Mouse (Mus musculus): ENCODE measurements at regions not wholly inside any gene's neighbourhood (a gene's known extent, or its start where the extent isn't known, plus 50 kb on each side); places are given as distances from the start of the nearest gene placed in this dataset.

- ATAC-seq (replicated peaks; ENCODE audit: poor library complexity, severe bottlenecking), result no peak; the same call in 1 of the 2 replicates
Measured at GRCm38 (mm10) chr4:56492537-56493221, 247.2 kb upstream of the Gm26657 start.

- ATAC-seq (replicated peaks; ENCODE audit: poor library complexity, severe bottlenecking), result no peak
Measured at GRCm38 (mm10) chr4:56489361-56489760, 250.5 kb upstream of the Gm26657 start.

DNA sequence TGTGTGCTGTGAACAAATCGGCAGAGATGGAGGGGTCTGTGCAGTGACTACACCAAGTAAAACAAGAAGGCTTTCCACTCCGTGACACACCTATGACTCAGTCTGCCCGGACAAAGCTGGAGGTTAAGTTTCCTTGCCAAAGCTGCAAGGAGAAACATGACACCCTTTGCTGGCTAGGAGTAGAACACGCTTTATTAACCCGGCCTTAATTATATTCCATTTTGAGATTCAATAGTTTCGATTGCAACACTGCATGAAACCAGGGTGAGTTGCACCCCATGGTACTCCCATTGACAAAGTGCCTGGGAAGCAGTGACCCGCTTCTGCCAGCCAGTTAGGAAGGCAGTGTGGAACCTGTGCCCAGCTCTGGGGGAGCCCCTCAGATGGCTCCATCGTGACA, 256.2 kb upstream of the Gm26657 start:
- ATAC-seq (replicated peaks; ENCODE audit: poor library complexity, severe bottlenecking), result no peak

DNA sequence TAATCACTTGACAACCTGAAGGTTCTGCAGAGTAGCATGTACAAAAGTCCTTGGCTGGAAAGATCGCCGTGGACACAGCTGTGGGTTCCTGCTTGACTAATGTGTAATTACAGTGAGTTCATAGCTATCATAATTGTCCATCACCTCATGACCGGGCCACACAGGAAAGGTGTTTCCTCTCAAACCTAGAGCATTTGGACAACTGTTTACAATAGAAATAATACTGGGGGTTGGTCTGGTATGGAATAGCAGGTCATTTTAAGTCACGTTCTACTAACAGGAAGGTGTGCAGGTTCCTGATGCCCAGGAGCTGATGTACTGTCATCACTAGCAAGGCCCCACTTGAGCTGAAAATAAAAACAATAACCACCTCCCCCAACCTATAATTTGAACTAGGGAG, 283.1 kb upstream of the Gm26657 start:
- ATAC-seq (replicated peaks; ENCODE audit: poor library complexity, severe bottlenecking), result no peak

DNA sequence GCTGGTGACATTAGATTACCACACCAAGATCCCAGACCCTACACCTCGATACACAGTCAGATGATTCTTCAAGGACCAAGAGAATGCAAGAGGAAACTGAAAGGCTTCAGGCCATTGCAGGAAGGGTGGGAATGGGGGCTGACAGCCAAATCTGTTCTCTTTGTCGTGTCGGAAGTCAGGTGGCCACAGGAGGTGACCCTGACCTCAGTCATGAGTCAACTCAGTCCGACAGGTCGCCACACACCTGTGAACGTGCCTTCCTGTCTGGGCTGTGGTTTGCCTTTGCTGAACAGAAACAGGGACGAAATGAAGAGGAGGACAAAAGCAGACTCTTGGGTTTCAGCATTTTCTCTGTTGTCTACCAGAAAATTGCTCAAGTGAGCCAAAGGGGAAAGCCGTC, 318.3 kb upstream of the Gm26657 start:
- no peak for ATAC-seq (replicated peaks; ENCODE audit: poor library complexity, severe bottlenecking)

GRCm38 (mm10) chr4:56419122-56419913, 320.6 kb upstream of the Gm26657 start:
- no peak for ATAC-seq (replicated peaks; ENCODE audit: poor library complexity, severe bottlenecking)

- no peak for ATAC-seq (replicated peaks; ENCODE audit: poor library complexity, severe bottlenecking)
Measured at GRCm38 (mm10) chr4:56411024-56411636, 328.7 kb upstream of the Gm26657 start.

DNA sequence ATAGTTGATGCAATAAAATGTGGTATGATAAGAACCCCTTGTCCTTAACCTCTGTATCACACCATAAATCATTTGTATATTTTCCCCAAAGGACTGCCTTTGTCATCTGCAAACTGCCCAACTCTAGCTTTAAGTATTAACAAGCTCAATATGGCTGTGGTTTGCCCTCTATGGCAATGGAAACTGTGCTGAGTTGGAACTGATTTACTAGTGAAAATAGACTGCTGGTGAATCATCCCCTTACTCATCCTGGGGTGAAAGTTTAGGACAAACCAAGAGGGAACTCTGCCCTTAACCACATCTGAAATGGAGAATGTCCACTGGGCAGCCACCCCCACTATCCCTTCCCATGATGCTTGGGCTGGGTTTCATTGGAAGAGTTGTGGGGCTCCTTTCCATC, 346.1 kb upstream of the Gm26657 start:
- no peak for ATAC-seq (replicated peaks; ENCODE audit: poor library complexity, severe bottlenecking)

- ATAC-seq (replicated peaks; ENCODE audit: poor library complexity, severe bottlenecking), result no peak
Measured at GRCm38 (mm10) chr4:56387051-56387450, 352.8 kb upstream of the Gm26657 start.

DNA sequence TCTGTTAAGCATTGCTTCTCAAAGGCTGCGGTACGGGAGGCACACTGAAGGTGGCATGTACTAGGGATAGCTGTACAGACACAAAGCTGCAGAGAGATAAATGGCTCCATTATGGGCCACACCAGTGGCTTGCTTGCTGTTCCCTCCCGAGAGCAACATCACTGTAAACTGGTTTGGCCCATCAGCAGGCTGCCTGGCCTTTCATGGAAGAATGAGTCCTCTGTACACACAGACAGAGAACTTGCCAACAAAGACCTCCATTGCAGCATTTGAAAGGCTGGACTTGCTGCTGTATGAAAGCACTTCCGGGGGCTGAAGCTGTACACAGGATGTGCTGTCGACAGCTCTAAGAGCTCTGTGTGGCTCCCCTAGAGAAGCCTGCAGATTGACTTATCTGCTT, 364.1 kb upstream of the Gm26657 start:
- ATAC-seq (replicated peaks; ENCODE audit: poor library complexity, severe bottlenecking), result no peak

- no peak for ATAC-seq (replicated peaks; ENCODE audit: poor library complexity, severe bottlenecking)
Measured at GRCm38 (mm10) chr4:56374466-56374865, 365.4 kb upstream of the Gm26657 start.

- no peak for ATAC-seq (replicated peaks; ENCODE audit: poor library complexity, severe bottlenecking)
Measured at GRCm38 (mm10) chr4:56373746-56374145, 366.1 kb upstream of the Gm26657 start.

DNA sequence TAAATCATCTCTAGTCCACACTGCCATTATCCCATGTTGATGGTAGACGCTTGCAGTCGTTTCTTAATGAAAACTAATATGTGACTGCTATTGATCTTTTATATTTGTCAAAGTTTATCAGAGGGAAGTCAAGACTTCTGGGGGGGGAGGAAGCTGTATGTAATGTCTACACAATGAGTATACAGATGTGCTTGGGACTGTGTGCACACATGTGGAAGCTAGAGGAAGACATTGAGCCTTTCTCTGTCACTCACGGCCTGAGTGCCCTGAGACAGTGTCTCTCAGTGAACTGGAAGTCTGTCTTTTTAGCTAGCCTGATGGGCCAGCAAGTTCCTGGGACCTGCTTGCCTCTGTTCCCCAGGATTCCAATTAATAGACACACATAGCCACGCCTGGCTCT, 366.7 kb upstream of the Gm26657 start:
- no peak for ATAC-seq (replicated peaks; ENCODE audit: poor library complexity, severe bottlenecking)

GRCm38 (mm10) chr4:56372711-56373110, 367.2 kb upstream of the Gm26657 start:
- no peak for ATAC-seq (replicated peaks; ENCODE audit: poor library complexity, severe bottlenecking)

DNA sequence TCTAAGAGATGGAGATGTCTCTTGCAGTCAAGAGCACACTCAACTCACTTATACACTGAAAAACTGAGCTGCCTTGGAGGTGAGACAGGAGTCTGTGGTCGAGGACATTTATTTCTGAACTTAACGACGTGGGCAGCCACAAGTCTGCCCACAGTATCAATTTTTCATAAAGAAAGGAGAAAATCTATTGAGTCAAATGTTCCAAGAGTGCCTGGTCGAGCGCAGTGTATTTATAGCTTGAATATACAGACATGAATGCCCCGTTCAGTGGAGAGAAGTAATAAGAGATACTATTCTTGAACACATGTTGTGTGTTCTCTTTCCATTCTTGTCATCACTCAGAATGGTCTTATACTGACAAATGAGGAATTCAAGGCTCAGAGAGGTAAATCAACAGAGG, 375.3 kb upstream of the Gm26657 start:
- ATAC-seq (replicated peaks; ENCODE audit: poor library complexity, severe bottlenecking), result no peak

DNA sequence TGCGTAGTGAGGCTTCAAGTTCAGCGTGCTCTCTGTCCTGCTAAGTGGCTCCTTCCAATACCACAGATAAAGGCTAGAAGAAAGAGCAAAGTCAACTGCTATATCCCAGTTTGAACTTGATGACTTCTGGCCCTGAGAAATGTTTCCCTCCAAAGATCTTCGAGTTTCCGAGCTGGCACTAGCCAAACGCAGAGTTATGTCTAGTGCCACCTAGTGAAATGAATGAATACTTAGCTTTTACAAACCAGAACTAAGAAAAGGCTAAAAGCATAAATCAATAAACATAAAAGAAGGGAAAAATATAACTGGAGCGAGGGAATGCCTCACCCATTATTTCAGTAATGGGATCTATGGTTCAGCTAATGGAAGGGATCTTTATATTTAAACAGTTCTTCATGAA, 377.7 kb upstream of the Gm26657 start:
- ATAC-seq (replicated peaks; ENCODE audit: poor library complexity, severe bottlenecking), result no peak

- no peak for ATAC-seq (replicated peaks; ENCODE audit: poor library complexity, severe bottlenecking)
Measured at GRCm38 (mm10) chr4:56349216-56349615, 390.7 kb upstream of the Gm26657 start.

DNA sequence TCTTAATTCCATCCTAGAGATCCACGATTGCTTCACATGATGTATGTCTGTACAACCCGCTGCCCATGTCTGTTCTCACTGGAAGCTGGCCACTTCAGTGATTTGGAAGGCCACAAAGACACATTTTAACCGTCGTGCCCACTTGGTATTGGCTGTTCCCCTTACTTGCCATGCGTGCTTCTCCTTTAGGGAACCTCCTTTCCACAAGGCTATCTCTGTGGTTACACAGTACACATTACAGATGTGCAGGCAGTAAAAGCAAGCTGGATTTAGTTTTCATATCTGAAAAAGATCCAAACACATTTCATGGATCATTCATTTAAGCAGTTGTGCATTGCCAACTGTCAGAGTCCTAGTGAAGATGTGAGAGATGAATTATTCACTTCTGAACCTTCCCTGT, 414.7 kb upstream of the Gm26657 start:
- ATAC-seq (replicated peaks; ENCODE audit: poor library complexity, severe bottlenecking), result no peak

- no peak for ATAC-seq (replicated peaks; ENCODE audit: poor library complexity, severe bottlenecking)
Measured at GRCm38 (mm10) chr4:56319134-56319533, 420.7 kb upstream of the Gm26657 start.

DNA sequence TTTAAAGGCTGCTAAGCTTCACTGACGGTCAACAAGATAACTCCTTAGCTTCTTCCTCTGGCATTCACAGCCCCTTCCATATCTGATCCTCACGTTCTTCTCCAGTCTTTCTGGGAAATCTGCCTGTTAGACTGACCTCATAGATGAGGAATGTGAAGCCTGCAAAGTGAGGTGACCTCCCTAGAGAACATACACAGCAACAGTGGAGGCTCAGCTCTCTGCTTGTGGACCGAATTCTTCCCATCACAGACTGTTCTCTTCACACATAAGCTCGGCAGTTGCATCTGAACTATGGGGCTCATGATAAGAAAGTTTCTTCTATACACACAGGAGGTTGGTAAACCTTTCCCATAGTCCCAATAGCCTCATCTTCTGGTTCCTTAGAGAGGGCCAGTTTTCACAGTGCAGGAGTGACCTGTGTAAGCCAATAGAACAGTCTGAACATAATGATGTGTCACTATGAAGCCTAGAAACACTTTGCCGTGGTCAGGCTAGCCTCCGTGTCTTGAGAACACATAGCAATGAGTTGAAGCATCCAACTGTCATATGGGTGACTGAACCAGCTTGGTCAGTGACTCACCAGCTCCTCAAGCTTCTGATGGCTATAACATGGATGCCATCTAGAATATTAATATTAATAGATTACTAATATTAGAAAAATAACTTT, 434.1 kb upstream of the Gm26657 start:
- no peak for ATAC-seq (replicated peaks; ENCODE audit: poor library complexity, severe bottlenecking)

DNA sequence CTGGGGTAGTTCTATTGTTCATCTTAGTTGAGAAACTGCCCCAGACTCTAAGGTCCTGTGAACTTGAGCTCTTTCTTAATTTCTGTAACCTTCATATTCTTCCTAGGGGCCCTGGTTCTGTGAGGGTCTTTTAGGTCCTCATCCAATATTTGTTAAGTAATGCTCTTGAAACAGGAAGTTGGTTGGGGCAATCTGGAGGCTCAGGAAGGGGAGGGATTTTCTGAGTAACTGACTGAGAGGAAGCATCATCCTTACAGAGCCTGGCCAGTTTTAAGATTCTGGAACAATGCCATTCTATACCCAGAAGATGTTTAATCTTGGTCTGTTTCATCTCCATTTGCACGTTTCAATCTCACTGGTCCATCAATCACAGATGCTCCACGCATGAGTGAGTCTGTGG, 435.6 kb upstream of the Gm26657 start:
- ATAC-seq (replicated peaks; ENCODE audit: poor library complexity, severe bottlenecking), result peak; percentile 94
